Mouse (Mus musculus): ENCODE measurements around the gene Smim9. TPM values are rescaled to one million over a fixed set of nuclear protein-coding genes. Genes with fewer than 3 reads are reported as not detected.

The Smim9 gene
- polyA plus RNA-seq (2012; ENCODE audit: low replicate concordance) = not detected in 2 replicates

GRCm38 (mm10) chrX:75163670-75164069 lies at the start of gene Smim9:
Gene Smim9, minus strand, starts transcription at chrX:75163770.

DNA sequence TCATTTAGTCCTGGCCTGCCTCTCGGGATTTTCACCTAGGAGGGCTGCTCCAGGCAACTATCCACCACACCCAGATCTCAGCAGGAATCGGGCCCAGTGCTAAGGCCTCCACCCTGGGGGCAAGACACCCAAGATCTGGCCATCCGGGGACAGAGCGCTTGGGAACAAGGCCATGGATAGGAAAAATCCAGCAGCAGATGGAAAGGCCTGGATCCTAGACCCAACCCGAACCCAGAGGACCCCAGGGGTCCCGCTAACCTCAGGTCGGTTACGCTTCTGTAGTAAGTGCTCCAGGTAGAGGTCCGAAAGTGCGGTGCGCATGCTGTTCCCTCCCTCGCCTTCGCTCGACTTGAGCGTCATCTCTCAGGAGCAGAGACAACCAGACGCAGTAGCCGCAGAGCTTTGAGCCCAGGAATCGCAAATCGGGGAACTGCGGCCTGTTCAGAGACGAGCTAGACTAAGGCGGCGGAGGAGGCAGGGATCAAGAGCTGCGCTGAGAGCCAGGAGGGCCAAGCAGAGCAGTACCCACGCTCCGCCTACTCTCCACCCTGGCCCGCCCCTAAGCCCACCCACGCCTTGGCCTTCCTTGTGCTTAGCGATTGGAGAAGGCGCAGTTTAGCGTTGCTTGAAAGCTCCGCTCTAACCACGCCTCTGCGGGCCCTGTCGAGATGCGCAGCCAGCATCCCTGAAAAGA lies 33.0 kb downstream of the Smim9 start, which contains the start of gene Mpp1:
TSS of gene Mpp1 (minus strand) at position 550 of the 694 bp plus-strand sequence.

Other genes starting within 250 kb of the Smim9 start
- gene Gab3, start 78.3 kb downstream of the Smim9 start, polyA plus RNA-seq (2012; ENCODE audit: low replicate concordance) = 0.15 and 0.36 TPM in 2 replicates
- 2.5 and 12.3 TPM in 2 replicates for gene Dkc1, start 67.9 kb downstream of the Smim9 start, polyA plus RNA-seq (2012; ENCODE audit: low replicate concordance)
- gene Mpp1, start 32.8 kb downstream of the Smim9 start, polyA plus RNA-seq (2012; ENCODE audit: low replicate concordance) = 10.8 and 35.5 TPM in 2 replicates
- 0.17 and 3.4 TPM in 2 replicates for gene Fundc2, start 218.6 kb upstream of the Smim9 start, polyA plus RNA-seq (2012; ENCODE audit: low replicate concordance)
- 0.05 TPM in 1 of 2 replicates, not detected in the other for gene F8, start 218.8 kb upstream of the Smim9 start, polyA plus RNA-seq (2012; ENCODE audit: low replicate concordance)

Data from leukemia stem cell, adult 10-12 weeks (primary cell).